Mouse (Mus musculus): ENCODE measurements around the gene Arhgef3.
A peak's percentile ranks its signal among the peaks of the same experiment; 100 is the strongest.

The Arhgef3 gene

GRCm38 (mm10) chr14:27115275-27115660, 569 bp downstream of the Arhgef3 start:
- DNase-seq (ENCODE audit: low spot score) = no peak

- DNase-seq (ENCODE audit: low spot score) = no peak
These were observed 1.3 kb downstream of the Arhgef3 start for GRCm38 (mm10) chr14:27115991-27116390.

GRCm38 (mm10) chr14:27116577-27117165, 2.0 kb downstream of the Arhgef3 start:
- no peak for DNase-seq (ENCODE audit: low spot score)

- DNase-seq (ENCODE audit: low spot score) = no peak
These were observed 3.8 kb downstream of the Arhgef3 start for GRCm38 (mm10) chr14:27118546-27118945.

GRCm38 (mm10) chr14:27122646-27123045, 7.9 kb downstream of the Arhgef3 start:
- no peak for DNase-seq (ENCODE audit: low spot score)

GRCm38 (mm10) chr14:27123543-27123942, 8.8 kb downstream of the Arhgef3 start:
- peak; percentile 56 for DNase-seq (ENCODE audit: low spot score)

GRCm38 (mm10) chr14:27130031-27130430, 15.3 kb downstream of the Arhgef3 start:
- no peak for DNase-seq (ENCODE audit: low spot score)

GRCm38 (mm10) chr14:27130676-27131075, 16.0 kb downstream of the Arhgef3 start:
- no peak for DNase-seq (ENCODE audit: low spot score)

GRCm38 (mm10) chr14:27131521-27131920, 16.8 kb downstream of the Arhgef3 start:
- no peak for DNase-seq (ENCODE audit: low spot score)

- DNase-seq (ENCODE audit: low spot score) = no peak
These were observed 24.2 kb downstream of the Arhgef3 start for GRCm38 (mm10) chr14:27138891-27139290.

- no peak for DNase-seq (ENCODE audit: low spot score)
These were observed 25.3 kb downstream of the Arhgef3 start for GRCm38 (mm10) chr14:27139968-27140367.

- no peak for DNase-seq (ENCODE audit: low spot score)
These were observed 26.8 kb downstream of the Arhgef3 start for GRCm38 (mm10) chr14:27141486-27141885.

- DNase-seq (ENCODE audit: low spot score) = no peak
These were observed 28.0 kb downstream of the Arhgef3 start for GRCm38 (mm10) chr14:27142680-27143079.

GRCm38 (mm10) chr14:27145171-27146045, 30.7 kb downstream of the Arhgef3 start:
- peak; percentile 78 for DNase-seq (ENCODE audit: low spot score)

GRCm38 (mm10) chr14:27147726-27148125, 33.0 kb downstream of the Arhgef3 start:
- no peak for DNase-seq (ENCODE audit: low spot score)

- DNase-seq (ENCODE audit: low spot score) = no peak
These were observed 34.7 kb downstream of the Arhgef3 start for GRCm38 (mm10) chr14:27149401-27149800.

- no peak for DNase-seq (ENCODE audit: low spot score)
These were observed 35.4 kb downstream of the Arhgef3 start for GRCm38 (mm10) chr14:27150011-27150640.

GRCm38 (mm10) chr14:27151432-27151831, 36.7 kb downstream of the Arhgef3 start:
- no peak for DNase-seq (ENCODE audit: low spot score)

GRCm38 (mm10) chr14:27155088-27155487, 40.4 kb downstream of the Arhgef3 start:
- no peak for DNase-seq (ENCODE audit: low spot score)

GRCm38 (mm10) chr14:27156032-27156431, 41.3 kb downstream of the Arhgef3 start:
- no peak for DNase-seq (ENCODE audit: low spot score)

- DNase-seq (ENCODE audit: low spot score) = no peak
These were observed 43.4 kb downstream of the Arhgef3 start for GRCm38 (mm10) chr14:27158133-27158532.

- no peak for DNase-seq (ENCODE audit: low spot score)
These were observed 44.1 kb downstream of the Arhgef3 start for GRCm38 (mm10) chr14:27158782-27159181.

GRCm38 (mm10) chr14:27160762-27161161, 46.1 kb downstream of the Arhgef3 start:
- DNase-seq (ENCODE audit: low spot score) = no peak
